Mouse (Mus musculus): ENCODE results near the gene Mthfsl.
"Not testable (repeated sequence)": the region's sequence is repeated elsewhere in the genome, so short reads cannot be mapped to it uniquely, and the experiment has no call there.

GRCm38 (mm10) chr9:88746687-88747086 lies 26.6 kb upstream of the Mthfsl start:
- TF ChIP-seq CTCF (IDR thresholded peaks at IDR 0.05; ENCODE audit: low read depth, low read length); POLR2A (IDR thresholded peaks at IDR 0.05; ENCODE audit: borderline replicate concordance, low read depth, low read length): not testable (repeated sequence)

Data from bone marrow macrophage, adult 2 months (primary cell).